Mouse (Mus musculus) ES-Bruce4 (cell line): ENCODE data around the gene Nfam1. TPM values are rescaled to one million over a fixed set of nuclear protein-coding genes. Genes with fewer than 3 reads are reported as not detected.
A peak's percentile ranks its signal among the peaks of the same experiment; 100 is the strongest.

Source experiments
- H3K27ac ChIP-seq: 2 replicates; pipeline ENCODE4 v1.5.1; 2012; ENCODE audit warnings: low read length, inconsistent platforms; ENCODE audit not compliant: insufficient read depth
- H3K27me3 ChIP-seq: 2 replicates; pipeline ENCODE4 v1.6.1; 2012; ENCODE audit warnings: mild to moderate bottlenecking, low read length, inconsistent platforms; ENCODE audit not compliant: control insufficient read depth, poor library complexity, insufficient read depth, severe bottlenecking
- H3K36me3 ChIP-seq: 2 replicates; pipeline ENCODE4 v1.6.1; 2012; ENCODE audit warnings: inconsistent platforms, mild to moderate bottlenecking, low read length, moderate library complexity; ENCODE audit not compliant: control insufficient read depth, poor library complexity, insufficient read depth, severe bottlenecking
- H3K4me1 ChIP-seq: one replicate; pipeline ENCODE4 v1.8.1; 2011; ENCODE audit warnings: low read length; ENCODE audit not compliant: control insufficient read depth, insufficient read depth
- H3K4me3 ChIP-seq: 2 replicates; pipeline ENCODE4 v1.5.1; 2011; ENCODE audit warnings: low read depth, mild to moderate bottlenecking, low read length
- H3K9ac ChIP-seq: 2 replicates; pipeline ENCODE4 v1.6.1; 2012; ENCODE audit warnings: low read depth, mild to moderate bottlenecking, inconsistent platforms; ENCODE audit not compliant: poor library complexity, severe bottlenecking
- H3K9me3 ChIP-seq: replicated peaks from 2 replicates; pipeline ENCODE4 v1.6.1; 2012; ENCODE audit warnings: mild to moderate bottlenecking, low read length, inconsistent platforms; ENCODE audit not compliant: control insufficient read depth, poor library complexity, insufficient read depth, severe bottlenecking
- CTCF ChIP-seq: IDR thresholded peaks from one replicate; pipeline ENCODE4 v1.8.1; 2011; ENCODE audit warnings: low read depth, low read length
- EP300 ChIP-seq: IDR thresholded peaks from 2 replicates; pipeline ENCODE4 v1.6.1; 2011; ENCODE audit warnings: low read depth, low read length; ENCODE audit not compliant: insufficient read depth
- POLR2A ChIP-seq: IDR thresholded peaks from one replicate; pipeline ENCODE4 v1.8.1; 2011; ENCODE audit warnings: low read length; ENCODE audit not compliant: insufficient read depth
- polyA plus RNA-seq: library from polyadenylated mRNA; stranded (reverse); fragments of >200 nt; gene quantifications from 2 replicates; pipeline ENCODE4 v1.2.4, GENCODE M21; 2011; ENCODE audit warnings: low read depth; ENCODE audit not compliant: missing spikeins, insufficient read depth, insufficient read length

The Nfam1 gene
- polyA plus RNA-seq, 1 experiment: 3.3 TPM

DNA sequence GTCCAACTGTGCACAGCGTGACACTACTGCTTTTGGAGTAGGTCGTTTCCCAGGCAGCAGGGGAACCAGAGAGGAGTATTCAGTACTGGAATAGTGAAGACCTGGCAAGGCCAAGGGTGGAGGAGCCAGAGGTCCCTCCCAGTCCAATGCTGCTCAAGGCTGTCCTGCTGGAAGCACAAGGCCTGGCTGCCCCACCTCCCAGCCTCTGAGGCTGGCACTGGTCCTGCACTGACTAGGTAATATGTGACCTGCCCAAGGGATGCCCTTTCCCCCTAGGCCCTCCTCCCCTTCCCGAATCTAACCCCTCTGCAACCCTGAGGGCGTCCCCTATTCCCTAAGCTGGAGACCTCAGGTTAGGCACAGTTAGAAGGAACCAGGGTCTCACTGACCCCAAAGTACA, 70.6 kb downstream of the Nfam1 start:
- no peaks in the 10 kb centered on the region for H3K36me3 ChIP-seq
- H3K27me3 ChIP-seq: no peaks in the 10 kb centered on the region
- H3K4me1 ChIP-seq: peaks cover 6% of the 10 kb centered on the region
- H3K9me3 ChIP-seq: no peaks in the 10 kb centered on the region
- H3K4me3 ChIP-seq: peak overlapping the region; percentile 3; the same call in 1 of the 2 replicates
- H3K27ac ChIP-seq: no peak overlapping the region
- TF ChIP-seq CTCF: no peak
- no peak for TF ChIP-seq POLR2A
- TF ChIP-seq EP300: no peak
- no peak overlapping the region for H3K9ac ChIP-seq

GRCm38 (mm10) chr15:82960786-82961561, 72.1 kb downstream of the Nfam1 start:
- Histone ChIP-seq H3K9ac (no peak overlapping the region), H3K27ac (no peak overlapping the region), H3K36me3 (no peaks in the 10 kb centered on the region), H3K4me1 (peaks cover 6% of the 10 kb centered on the region), H3K4me3 (no peak overlapping the region), H3K27me3 (no peaks in the 10 kb centered on the region), H3K9me3 (no peaks in the 10 kb centered on the region)
- TF ChIP-seq CTCF (no peak), EP300 (no peak), POLR2A (no peak)

- H3K27ac ChIP-seq: no peak overlapping the region
- H3K4me1 ChIP-seq: peaks cover 6% of the 10 kb centered on the region
- TF ChIP-seq POLR2A (no peak), CTCF (no peak), EP300 (no peak)
- no peaks in the 10 kb centered on the region for H3K27me3 ChIP-seq
- H3K36me3 ChIP-seq: no peaks in the 10 kb centered on the region
- no peak overlapping the region for H3K4me3 ChIP-seq
- no peaks in the 10 kb centered on the region for H3K9me3 ChIP-seq
- no peak overlapping the region for H3K9ac ChIP-seq
Observed at GRCm38 (mm10) chr15:82959151-82959550, 74.0 kb downstream of the Nfam1 start.

DNA sequence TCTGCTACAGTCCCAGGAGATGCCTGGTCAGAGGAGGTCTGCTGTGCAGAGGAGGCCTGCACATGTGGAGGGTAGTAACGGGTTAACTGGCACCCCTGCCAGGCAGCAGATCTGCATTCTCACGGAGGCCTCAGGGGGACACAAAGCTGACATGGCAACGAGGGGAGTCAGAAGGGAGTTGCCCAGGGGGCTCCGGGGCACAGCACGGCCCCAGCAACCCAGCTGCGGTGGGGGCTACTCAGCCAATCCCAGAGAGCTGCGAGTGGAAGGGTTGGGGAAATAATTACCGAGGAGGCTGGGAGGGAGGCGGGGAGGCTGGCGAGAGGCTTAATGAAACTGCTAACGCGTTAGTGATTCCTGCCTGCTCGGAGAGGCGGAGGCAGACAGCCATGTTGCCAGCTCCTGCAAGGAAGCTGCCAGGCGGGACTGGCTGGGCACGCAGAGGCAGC, 74.8 kb downstream of the Nfam1 start:
- no peak overlapping the region for H3K27ac ChIP-seq

GRCm38 (mm10) chr15:82956721-82957120, 76.4 kb downstream of the Nfam1 start:
- H3K27ac ChIP-seq: no peak overlapping the region
- TF ChIP-seq POLR2A: no peak
- TF ChIP-seq EP300: no peak
- TF ChIP-seq CTCF: no peak
- peaks cover 4% of the 10 kb centered on the region for H3K4me1 ChIP-seq
- H3K9me3 ChIP-seq: no peaks in the 10 kb centered on the region
- no peaks in the 10 kb centered on the region for H3K27me3 ChIP-seq
- H3K9ac ChIP-seq: no peak overlapping the region
- H3K4me3 ChIP-seq: no peak overlapping the region
- no peaks in the 10 kb centered on the region for H3K36me3 ChIP-seq

More for the DNA sequence above, 74.8 kb downstream of the Nfam1 start:
- Histone ChIP-seq H3K36me3 (no peaks in the 10 kb centered on the region), H3K9ac (no peak overlapping the region), H3K27me3 (no peaks in the 10 kb centered on the region), H3K9me3 (no peaks in the 10 kb centered on the region), H3K4me3 (no peak overlapping the region), H3K4me1 (peaks cover 7% of the 10 kb centered on the region)
- TF ChIP-seq CTCF (no peak), EP300 (no peak), POLR2A (no peak)

DNA sequence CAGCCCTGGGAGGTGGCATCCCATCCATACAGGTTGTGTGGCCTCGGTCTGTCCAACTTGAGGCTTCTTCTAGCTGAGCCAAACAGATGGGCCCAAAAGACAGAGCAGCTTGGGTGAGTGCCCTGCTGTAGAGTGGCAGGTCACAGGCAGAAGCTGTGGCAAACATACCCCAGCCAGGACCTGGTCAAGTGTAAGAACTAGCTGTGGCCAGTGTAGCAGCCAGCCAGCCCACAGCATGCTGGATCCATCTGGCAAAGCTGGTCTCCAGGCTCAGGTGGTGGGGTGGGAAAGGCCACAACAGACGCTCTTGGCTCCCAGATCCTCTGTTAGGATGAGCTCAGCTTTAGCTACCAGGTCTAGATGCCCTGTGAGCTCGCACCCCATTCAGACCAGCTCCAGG, 76.8 kb downstream of the Nfam1 start:
- peaks cover 4% of the 10 kb centered on the region for H3K4me1 ChIP-seq
- no peak overlapping the region for H3K4me3 ChIP-seq
- TF ChIP-seq POLR2A (no peak), EP300 (no peak), CTCF (no peak)
- no peaks in the 10 kb centered on the region for H3K27me3 ChIP-seq
- no peak overlapping the region for H3K27ac ChIP-seq
- no peak overlapping the region for H3K9ac ChIP-seq
- no peaks in the 10 kb centered on the region for H3K9me3 ChIP-seq
- H3K36me3 ChIP-seq: no peaks in the 10 kb centered on the region
